Mouse (Mus musculus): ENCODE data around the gene Cwc22.

Gene Cwc22

DNA sequence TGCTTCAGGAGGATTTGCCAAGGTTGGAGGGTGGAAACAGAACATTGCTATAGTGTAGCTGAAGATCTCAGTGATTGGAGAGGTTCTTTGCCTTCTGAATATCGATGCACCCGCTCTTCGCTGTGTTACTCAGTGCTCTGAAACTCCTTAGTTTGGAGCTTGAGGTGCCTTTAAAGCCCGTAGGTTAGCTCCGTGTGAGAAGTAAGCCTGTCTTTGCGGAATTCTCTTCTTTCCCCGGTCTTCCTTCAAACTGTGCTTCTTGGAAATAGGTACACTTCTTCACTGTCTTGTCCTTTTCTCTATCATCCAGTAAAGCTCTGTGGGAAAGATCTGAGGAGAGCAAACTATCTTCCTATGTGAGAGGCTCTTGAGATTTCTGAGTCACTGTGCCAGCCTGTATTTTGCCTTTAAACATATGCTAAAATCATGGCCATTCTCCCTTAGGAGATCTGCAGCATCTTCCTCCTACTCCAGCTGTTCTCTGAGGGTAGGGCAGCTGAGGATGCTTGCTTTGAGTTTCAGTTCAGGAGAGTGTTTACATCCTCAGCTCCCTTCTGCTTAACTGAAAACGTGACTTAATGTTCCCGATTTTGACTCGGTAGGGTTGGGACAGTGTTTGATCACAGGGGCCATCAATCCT lies 60.6 kb downstream of the Cwc22 start:
- in situ Hi-C loops (cut with MboI; ENCODE audit: unreplicated experiment in 2 of 2) = no loop called here

DNA sequence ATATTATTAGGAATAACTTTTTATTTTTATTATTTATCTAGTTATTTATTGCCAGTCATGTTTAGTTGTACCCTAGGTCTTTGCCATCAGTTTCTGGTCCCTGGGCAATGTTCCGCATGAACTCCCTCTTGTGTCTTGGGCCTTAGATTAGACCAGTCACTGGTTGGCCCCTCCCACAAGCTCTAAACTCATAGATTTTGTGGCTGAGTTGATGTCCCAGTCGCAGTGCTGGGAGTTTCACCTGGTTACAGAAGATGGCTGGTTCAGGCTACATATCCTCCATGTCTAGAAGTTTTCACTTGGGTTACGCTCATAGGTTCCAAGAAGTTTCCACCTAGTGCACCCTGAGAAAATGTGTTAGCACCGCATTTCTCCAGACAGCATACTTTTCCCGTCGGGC lies 61.1 kb downstream of the Cwc22 start:
- in situ Hi-C loops (cut with MboI; ENCODE audit: unreplicated experiment in 2 of 2) = no loop called here

DNA sequence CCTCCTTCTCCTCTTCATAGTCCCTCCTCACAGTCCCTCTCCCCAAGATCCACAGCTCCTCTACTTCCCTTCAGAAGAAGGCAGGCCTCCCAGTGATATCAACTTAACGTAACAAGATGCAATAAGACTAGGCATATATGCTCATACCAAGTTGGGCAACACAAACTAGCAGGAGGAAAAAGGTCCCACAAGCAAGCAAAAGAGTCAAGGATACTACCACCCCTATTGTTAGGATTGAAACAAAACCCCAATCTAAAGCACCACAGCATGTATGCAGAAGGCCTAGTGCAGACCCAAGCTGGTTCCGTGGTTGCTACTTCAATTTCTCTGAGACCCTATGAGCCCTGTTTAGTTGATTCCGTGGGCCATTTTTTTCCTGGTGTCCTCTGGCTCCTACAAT lies 61.7 kb downstream of the Cwc22 start:
- in situ Hi-C loops (cut with MboI; ENCODE audit: unreplicated experiment in 2 of 2) = no loop called here

DNA sequence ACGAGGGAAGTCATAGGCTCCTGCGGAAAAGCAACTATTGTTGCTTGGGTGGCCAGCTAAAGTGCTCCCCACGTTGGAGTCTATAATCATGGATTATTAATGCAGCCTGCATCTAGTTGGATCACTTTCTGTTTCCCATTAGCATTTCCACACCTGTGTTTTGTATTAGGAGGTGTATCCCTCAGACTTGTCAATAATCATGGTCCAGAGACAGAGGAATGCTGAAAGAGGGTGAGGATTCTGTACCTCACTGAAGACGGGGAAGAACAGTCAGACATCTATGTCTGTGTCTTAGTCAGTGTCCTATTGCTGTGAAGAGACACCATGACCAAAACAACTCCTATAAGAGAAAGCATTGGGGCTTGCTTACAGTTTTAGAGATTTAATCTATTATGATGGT lies 63.2 kb downstream of the Cwc22 start:
- in situ Hi-C loops (cut with MboI; ENCODE audit: unreplicated experiment in 2 of 2) = no loop called here

DNA sequence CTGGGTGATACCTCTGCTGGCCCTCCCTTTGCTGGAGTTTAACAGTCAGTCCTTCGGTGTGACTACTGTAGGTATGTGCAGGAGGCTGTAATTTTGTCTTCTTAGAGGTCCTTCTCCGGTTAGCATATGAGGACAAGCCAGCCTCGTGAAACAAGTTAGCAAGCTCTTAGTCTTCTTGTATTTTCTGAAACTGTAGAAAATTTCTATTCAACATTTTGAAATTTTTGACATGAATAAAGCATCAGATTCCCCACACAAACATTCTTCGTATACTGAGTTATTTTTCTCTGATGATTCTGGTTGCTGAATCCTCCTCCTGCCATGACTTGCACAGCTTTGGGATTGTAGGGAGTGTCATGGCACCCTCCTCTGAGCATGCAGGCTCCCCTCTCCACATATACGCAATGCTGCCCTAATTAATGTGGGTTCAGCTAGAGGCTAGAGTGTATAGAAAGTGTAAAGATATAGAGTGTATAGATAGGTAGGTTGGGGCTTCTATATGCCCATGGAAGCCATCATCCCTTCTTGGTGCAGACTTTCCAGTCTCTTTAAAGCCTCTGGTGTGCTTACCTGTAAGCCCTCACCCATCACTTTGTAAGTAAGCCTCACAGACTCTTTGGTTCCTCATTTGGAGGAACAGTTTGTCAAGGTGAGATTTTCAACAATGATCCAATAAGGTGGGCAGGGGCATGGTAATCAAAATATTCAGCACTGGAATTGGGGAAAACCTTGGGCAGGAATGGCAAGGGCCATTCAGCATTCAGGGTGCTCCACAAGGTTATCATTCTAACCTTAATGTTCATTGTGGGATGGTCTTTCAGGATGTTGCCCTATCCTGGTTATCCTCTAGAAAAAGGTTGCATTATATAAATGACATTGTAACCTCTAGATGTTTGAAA lies 64.6 kb downstream of the Cwc22 start:
- in situ Hi-C loops (cut with MboI; ENCODE audit: unreplicated experiment in 2 of 2) = no loop called here

DNA sequence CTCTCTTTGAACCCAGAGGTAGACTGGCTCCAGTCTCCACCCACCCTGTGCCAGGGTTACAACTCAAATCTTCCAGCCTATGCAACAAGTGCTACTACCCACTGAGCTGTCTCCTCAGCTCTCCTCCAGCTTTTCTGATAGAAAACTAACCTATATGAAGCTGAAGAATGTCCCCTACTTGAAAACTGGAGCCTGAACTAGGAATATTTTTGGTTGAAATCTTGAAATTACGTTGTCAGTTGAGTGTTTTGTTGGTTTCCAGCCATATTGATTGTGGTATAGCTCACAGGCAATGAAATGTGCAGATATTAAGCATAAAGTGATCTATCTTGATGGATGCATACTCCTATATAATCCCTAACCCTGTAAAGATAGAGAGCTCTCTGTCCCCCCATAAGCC lies 65.8 kb downstream of the Cwc22 start:
- in situ Hi-C loops (cut with MboI; ENCODE audit: unreplicated experiment in 2 of 2) = no loop called here

GRCm38 (mm10) chr2:77879736-77880135 lies 66.4 kb downstream of the Cwc22 start:
- in situ Hi-C loops (cut with MboI; ENCODE audit: unreplicated experiment in 2 of 2) = no loop called here

- in situ Hi-C loops (cut with MboI; ENCODE audit: unreplicated experiment in 2 of 2) = no loop called here
Measured at GRCm38 (mm10) chr2:77877156-77877855, 68.9 kb downstream of the Cwc22 start.

GRCm38 (mm10) chr2:77876331-77876730 lies 69.8 kb downstream of the Cwc22 start:
- in situ Hi-C loops (cut with MboI; ENCODE audit: unreplicated experiment in 2 of 2) = no loop called here

DNA sequence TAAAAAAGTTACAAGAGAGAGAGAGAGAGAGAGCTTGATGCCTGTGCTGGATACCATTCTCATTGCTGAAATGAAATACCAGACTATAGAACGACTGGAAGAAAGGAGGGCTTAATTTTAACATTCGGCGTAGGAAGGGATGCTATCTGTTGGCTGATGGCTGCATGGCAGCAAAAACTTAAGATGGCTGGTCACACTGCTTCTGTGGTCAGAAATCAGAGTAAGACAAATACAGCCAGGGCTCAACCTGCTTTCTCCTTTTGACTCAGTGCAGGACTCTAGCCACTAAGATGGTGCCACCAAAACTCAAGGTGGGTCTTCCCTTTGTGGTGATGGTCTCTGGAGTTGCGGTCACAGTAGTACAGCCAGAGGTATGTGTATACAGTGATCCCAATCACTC lies 70.7 kb downstream of the Cwc22 start:
- in situ Hi-C loops (cut with MboI; ENCODE audit: unreplicated experiment in 2 of 2) = no loop called here

- in situ Hi-C loops (cut with MboI; ENCODE audit: unreplicated experiment in 2 of 2) = no loop called here
Measured at GRCm38 (mm10) chr2:77874678-77875077, 71.5 kb downstream of the Cwc22 start.

DNA sequence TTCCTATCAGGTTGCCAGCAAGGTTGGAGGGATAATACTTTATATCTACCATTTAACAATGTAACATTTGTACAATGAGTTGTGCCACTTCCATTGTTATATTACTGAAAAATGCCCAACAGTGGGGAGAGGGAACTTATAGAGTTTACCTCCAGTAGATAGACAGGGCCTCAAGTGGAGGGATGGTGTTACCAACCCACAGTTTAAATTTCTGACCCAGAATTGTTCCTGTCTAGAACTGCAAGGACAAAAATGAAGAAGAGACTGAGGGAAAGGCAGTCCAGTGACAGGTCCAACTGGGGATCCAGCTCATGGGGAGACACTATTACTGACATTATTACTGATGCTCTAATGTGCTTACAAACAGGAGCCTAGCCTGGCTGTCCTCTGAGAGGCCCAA lies 72.4 kb downstream of the Cwc22 start:
- in situ Hi-C loops (cut with MboI; ENCODE audit: unreplicated experiment in 2 of 2) = no loop called here

DNA sequence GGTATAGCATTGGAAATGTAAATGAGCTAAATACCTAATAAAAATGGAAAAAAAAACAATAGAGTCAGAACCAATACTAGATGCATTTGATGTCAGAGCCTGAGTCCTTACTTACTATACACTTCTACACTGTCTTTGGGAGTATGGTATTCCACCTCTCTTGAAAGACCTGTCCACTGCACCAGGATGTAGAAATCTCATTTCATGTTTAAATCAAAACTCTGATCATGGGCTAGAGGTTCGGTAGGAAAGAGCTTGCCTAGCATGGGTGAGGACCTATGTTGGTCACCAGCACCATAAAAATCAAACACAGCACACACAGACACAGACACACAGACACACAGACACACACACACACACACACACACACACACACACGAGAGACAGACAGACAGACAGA lies 73.5 kb downstream of the Cwc22 start:
- in situ Hi-C loops (cut with MboI; ENCODE audit: unreplicated experiment in 2 of 2) = no loop called here

DNA sequence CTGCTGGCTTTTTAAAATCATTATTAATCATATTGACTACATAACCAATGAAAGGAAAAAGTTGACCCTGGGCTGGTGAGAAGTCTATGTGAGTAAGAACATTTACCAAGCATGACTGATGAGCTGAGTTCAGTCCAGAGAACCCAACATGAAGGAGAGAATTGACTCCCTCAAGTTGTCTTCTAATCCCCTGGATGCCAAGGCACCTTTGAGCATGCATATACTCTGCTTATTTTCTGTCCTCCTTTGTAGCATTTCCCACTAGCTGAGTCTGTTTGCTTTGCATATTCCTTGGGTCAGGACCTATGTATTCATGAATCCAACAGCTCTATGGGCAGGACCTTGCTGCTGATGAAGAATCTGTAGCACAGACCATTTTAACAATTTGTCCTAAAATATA lies 75.0 kb downstream of the Cwc22 start:
- in situ Hi-C loops (cut with MboI; ENCODE audit: unreplicated experiment in 2 of 2) = no loop called here

DNA sequence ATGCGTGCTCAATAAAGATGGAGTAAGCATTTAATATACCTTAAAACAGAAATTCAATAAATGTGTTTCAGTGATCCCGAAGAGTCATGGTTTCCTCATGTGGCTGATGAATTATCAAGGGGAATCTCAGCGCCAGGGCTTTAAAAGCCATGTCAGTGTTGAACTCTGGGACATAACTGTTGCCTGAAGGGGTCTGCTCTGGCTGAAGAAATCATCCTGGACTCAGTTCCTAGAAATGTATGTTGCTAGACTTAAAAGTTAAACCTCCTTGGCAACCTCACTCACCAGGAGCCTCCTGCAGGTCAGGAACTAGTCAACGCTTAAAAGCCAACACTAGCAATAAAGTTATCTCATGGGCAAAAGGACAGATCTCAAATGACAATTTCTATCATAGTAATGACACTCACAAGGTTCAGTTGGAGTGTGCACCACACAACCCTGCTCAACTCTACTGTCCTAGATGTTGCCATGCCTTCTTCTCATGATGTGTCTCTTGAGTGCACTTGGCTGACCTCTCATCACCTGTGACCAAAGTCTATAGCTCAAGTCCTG lies 76.4 kb downstream of the Cwc22 start:
- in situ Hi-C loops (cut with MboI; ENCODE audit: unreplicated experiment in 2 of 2) = no loop called here

DNA sequence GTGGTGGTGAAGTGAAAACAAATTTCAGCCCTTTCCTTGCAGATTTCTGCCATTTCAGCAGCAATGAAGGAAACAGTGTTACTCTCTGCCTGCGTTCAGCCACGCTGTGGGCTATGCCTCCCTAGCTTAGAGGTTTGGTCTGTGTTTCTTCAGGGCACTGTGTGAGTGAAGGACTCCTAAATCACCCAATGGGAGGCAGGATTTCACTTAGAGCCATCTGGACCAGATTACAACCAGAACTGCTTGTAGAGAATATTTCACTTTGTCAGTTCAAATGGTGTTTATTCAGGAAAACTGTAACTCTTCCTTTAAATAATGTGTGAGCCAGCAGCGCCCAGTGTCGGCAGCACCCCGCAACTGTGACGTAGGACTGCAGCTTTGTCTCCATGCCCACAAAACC lies 82.2 kb downstream of the Cwc22 start:
- in situ Hi-C loops (cut with MboI; ENCODE audit: unreplicated experiment in 2 of 2) = no loop called here

DNA sequence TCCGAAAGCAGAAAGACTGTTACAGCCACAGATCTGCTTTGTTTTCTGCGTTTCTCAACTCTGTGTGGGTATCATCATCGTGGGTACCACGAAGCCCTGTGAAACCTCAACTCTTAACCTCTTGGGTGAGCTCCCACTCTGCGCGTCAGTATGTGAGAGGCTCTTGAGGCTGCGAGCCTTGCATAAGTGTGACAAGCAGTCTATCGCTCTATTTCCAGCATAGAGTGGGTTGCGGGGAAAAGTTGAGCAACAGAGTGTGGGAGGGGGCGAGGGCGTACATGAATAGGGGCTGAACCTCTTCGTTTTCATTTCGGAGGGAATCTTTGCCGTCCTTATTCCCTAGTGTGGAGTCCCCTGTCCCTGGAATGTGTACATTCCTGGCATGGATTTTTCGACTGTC lies 82.7 kb downstream of the Cwc22 start:
- in situ Hi-C loops (cut with MboI; ENCODE audit: unreplicated experiment in 2 of 2) = no loop called here

DNA sequence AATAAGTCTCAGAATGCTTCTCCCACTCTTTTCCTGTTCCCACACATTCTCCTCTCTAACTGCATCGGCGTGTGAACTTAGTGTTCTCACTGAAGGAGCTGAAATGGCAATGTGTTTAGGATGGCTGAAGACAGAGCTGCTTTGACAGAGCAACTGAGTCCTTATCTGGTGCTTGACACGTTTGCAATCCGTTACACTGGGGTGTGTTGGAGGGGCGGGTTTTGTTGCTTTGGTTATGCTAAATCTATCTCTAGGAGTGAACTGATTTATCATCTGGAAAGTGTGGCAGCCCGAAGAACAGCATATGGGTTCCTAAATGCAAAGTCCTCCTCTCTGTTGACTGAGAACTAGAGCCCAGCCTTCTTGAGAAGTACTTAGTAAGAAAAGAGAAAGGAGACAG lies 104.7 kb downstream of the Cwc22 start:
- in situ Hi-C loops (cut with MboI; ENCODE audit: unreplicated experiment in 2 of 2) = no loop called here

DNA sequence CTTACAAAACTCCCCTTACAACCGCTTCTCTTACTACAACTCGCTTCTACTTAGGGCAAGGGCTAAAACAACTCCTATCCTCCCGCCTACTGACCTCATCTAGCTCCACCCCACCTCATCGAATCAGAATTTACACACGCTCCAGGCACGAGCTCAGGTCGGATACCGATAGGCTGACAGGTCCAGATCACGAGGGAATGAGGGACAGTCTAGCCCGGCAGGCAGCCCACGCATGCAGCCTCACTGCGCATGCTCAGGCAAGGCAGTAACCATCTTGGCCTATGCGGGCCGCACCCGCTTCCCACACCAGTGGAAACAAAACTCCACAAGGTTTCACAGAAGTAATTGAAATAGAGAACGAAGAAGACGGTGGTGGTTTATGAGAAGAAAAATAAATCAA lies 106.6 kb downstream of the Cwc22 start:
- in situ Hi-C loops (cut with MboI; ENCODE audit: unreplicated experiment in 2 of 2) = no loop called here

- in situ Hi-C loops (cut with MboI; ENCODE audit: unreplicated experiment in 2 of 2) = no loop called here
Measured at GRCm38 (mm10) chr2:77838688-77839087, 107.5 kb downstream of the Cwc22 start.

- in situ Hi-C loops (cut with MboI; ENCODE audit: unreplicated experiment in 2 of 2) = no loop called here
Measured at GRCm38 (mm10) chr2:77835781-77836180, 110.4 kb downstream of the Cwc22 start.
